Mouse (Mus musculus) lung, postnatal 0 days (tissue): ENCODE measurements at regions not wholly inside any gene's neighbourhood (a gene's known extent, or its start where the extent isn't known, plus 50 kb on each side); places are given as distances from the start of the nearest gene placed in this dataset.

Source experiments
- ATAC-seq: fragments of 200-750 bp; cut with Nextera tagmentation; 2 replicates; pipeline ENCODE4 v1.8.0; 2017; ENCODE audit warnings: moderate library complexity
- DNase-seq: peaks from one replicate; pipeline ENCODE4 v3.0.0-alpha.2; 2016; ENCODE audit warnings: low spot score
- H3K27ac ChIP-seq: fragments of 300-500 bp; sonication (generic); 2 replicates; pipeline ENCODE4 v1.5.1; 2014; ENCODE audit warnings: antibody characterized with exemption, mild to moderate bottlenecking, low read length, mixed read lengths
- H3K27me3 ChIP-seq: fragments of 300-500 bp; sonication (generic); replicated peaks from 2 replicates; pipeline ENCODE4 v1.6.1; 2014; ENCODE audit warnings: low read length, mixed read lengths; ENCODE audit not compliant: insufficient read depth
- H3K36me3 ChIP-seq: fragments of 300-500 bp; sonication (generic); 2 replicates; pipeline ENCODE4 v1.6.1; 2014; ENCODE audit warnings: low read length, mixed read lengths; ENCODE audit not compliant: insufficient read depth
- H3K4me1 ChIP-seq: fragments of 300-500 bp; sonication (generic); 2 replicates; pipeline ENCODE4 v1.6.1; 2014; ENCODE audit warnings: antibody characterized with exemption, low read depth, low read length, mixed read lengths; ENCODE audit not compliant: insufficient read depth
- H3K4me2 ChIP-seq: fragments of 300-500 bp; sonication (generic); replicated peaks from 2 replicates; pipeline ENCODE4 v1.6.1; 2014; ENCODE audit warnings: low read depth, mild to moderate bottlenecking, low read length, moderate library complexity, mixed read lengths
- H3K4me3 ChIP-seq: fragments of 300-500 bp; sonication (generic); 2 replicates; pipeline ENCODE4 v1.5.1; 2014; ENCODE audit warnings: low read depth, low read length
- H3K9ac ChIP-seq: fragments of 300-500 bp; sonication (generic); replicated peaks from 2 replicates; pipeline ENCODE4 v1.6.1; 2014; ENCODE audit warnings: low read depth, mild to moderate bottlenecking
- H3K9me3 ChIP-seq: fragments of 300-500 bp; sonication (generic); 2 replicates; pipeline ENCODE4 v1.6.1; 2016; ENCODE audit warnings: low read length, mixed read lengths
- CTCF ChIP-seq: IDR thresholded peaks from 2 replicates; pipeline ENCODE4 v1.5.1; 2016; ENCODE audit warnings: antibody characterized with exemption, mild to moderate bottlenecking
- EP300 ChIP-seq: IDR thresholded peaks from 2 replicates; pipeline ENCODE4 v1.6.1; 2016; ENCODE audit warnings: antibody characterized with exemption, mild to moderate bottlenecking, control low read depth
- WGBS: fragments of 180-500 bp; shearing (Covaris S2); extraction: QIAGEN DNeasy Blood & Tissue Kit; methylation state at CpG from one replicate; pipeline ENCODE4 v1.1.7; 2014; 5-methylcytosine and 5-hydroxymethylcytosine counted together

DNA sequence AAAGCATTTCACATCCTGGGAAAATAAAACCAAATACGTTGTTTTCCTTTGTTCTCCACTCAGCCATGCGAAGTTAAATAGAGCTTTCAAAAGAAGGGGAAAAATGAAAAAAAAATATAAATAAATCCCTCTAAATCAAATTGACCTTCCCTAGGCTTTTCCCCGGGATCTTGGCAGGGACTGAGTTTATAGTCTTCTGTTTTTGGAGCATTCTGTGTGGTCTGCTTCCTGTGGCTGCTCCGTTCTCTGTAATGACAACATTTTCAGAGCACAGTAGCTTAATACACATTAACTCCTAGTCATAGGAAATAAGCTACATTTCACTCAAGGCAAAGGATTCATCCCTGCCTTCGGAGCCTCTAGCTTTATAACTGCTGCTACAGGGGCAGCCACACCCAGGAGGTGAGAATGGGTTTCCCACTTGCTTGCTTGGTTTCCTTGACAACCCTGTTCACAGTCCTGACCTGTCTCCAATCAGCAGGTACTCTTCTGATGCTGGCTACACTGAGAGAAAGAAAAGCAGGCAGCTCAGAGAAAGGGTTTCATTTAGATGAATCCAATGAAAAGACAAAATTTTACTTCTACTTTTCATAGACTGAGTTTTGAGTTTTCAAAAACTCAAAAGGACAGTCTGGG, 51.9 kb upstream of the Dkk2 start:
- DNase-seq (no peak), ATAC-seq (no peak)
- Histone ChIP-seq H3K9ac (no peak overlapping the region), H3K9me3 (no peaks in the 10 kb centered on the region), H3K27ac (no peak overlapping the region), H3K36me3 (no peaks in the 10 kb centered on the region), H3K4me3 (no peak overlapping the region), H3K4me1 (no peaks in the 10 kb centered on the region), H3K4me2 (no peak overlapping the region; the same call in 1 of the 2 replicates), H3K27me3 (no peaks in the 10 kb centered on the region)
- 24% methylated on average over 5 of the region's 5 CpGs for WGBS
- no peak for TF ChIP-seq CTCF
- no peak for TF ChIP-seq EP300

DNA sequence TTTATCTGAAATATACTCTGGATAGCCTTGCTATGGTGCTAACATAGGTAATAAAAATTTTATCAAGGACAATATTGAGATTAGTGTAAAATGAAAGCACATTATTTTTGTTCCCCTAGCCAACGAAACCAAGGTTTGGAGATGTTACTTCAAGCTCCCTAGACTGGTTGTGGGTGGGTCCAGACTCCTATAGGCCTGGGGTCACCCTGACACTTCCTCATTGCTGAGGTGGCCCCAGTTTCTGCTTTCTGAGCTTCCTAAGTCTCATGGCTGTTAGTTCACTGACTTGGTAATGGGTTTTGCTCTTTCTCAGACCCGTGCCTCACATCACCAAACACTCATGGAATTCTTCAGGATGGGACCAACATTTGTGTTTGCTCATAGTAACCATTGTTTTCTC, 49.9 kb upstream of the Dkk2 start:
- Histone ChIP-seq H3K36me3 (no peaks in the 10 kb centered on the region), H3K9ac (no peak overlapping the region), H3K4me1 (no peaks in the 10 kb centered on the region), H3K4me2 (no peak overlapping the region), H3K27me3 (no peaks in the 10 kb centered on the region), H3K4me3 (no peak overlapping the region), H3K9me3 (no peaks in the 10 kb centered on the region), H3K27ac (no peak overlapping the region)
- WGBS: 60% methylated on average over 2 of the region's 2 CpGs
- ATAC-seq (no peak), DNase-seq (no peak)
- TF ChIP-seq CTCF: no peak
- no peak for TF ChIP-seq EP300
